Mouse (Mus musculus): ENCODE results near the gene Stxbp2.

Stxbp2 gene

GRCm38 (mm10) chr8:3683408-3684176 lies 52.8 kb downstream of the Stxbp2 start:
- DNase-seq, result no peak

GRCm38 (mm10) chr8:3684530-3684929 lies 53.8 kb downstream of the Stxbp2 start:
- no peak for DNase-seq

- no peak for DNase-seq
Observed at GRCm38 (mm10) chr8:3685422-3685821, 54.7 kb downstream of the Stxbp2 start.

GRCm38 (mm10) chr8:3687537-3687936 lies 56.8 kb downstream of the Stxbp2 start:
- no peak for DNase-seq

- no peak for DNase-seq
Observed at GRCm38 (mm10) chr8:3690774-3691173, 60.0 kb downstream of the Stxbp2 start.
